Mouse (Mus musculus): ENCODE data around the gene Sdsl.
A peak's percentile ranks its signal among the peaks of the same experiment; 100 is the strongest.

DNA sequence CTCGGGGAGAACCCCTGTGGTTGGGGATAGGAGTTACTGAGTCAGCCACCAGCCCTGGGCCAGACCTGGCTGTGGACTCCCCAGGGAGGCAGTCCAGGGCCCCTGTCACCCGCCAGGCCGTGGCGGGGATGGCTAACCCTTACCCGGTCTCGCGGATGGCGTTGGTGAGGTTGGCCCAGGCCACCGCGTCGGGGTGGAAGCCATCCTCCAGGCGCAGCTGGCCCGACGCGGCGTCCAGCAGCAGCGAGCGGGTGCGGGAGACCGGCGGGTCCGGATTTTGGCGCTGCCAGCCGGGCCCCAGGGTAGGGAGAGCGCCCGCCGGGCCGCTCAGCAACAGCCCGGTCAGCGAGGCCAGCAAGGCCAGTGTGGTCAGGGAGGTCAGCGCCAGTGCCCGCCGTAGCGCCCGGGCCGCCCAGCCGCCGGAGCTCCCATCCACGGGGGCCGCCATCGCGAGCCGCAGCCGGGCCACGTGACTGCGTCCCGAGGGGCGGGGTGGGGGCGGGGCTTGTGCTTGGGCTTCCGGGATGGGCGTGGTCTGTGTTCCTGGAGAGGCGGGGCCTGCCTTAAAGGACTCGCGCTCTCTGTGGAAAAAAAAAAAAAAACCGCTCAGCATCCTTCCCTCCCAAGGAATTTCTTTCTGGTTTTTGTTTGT, 30.7 kb upstream of the Sdsl start, which contains the start of gene Plbd2:
- TF ChIP-seq CTCF (IDR thresholded peaks at IDR 0.05; ENCODE audit: insufficient read depth, low read depth, low read length) (no peak), POLR2A (IDR thresholded peaks at IDR 0.05; ENCODE audit: insufficient read depth, low read depth, low read length) (peak; percentile 68)

All from olfactory bulb, adult 2 months (tissue).